ENCODE assay signal across 22 mouse cellular contexts in the genomic region with DNA sequence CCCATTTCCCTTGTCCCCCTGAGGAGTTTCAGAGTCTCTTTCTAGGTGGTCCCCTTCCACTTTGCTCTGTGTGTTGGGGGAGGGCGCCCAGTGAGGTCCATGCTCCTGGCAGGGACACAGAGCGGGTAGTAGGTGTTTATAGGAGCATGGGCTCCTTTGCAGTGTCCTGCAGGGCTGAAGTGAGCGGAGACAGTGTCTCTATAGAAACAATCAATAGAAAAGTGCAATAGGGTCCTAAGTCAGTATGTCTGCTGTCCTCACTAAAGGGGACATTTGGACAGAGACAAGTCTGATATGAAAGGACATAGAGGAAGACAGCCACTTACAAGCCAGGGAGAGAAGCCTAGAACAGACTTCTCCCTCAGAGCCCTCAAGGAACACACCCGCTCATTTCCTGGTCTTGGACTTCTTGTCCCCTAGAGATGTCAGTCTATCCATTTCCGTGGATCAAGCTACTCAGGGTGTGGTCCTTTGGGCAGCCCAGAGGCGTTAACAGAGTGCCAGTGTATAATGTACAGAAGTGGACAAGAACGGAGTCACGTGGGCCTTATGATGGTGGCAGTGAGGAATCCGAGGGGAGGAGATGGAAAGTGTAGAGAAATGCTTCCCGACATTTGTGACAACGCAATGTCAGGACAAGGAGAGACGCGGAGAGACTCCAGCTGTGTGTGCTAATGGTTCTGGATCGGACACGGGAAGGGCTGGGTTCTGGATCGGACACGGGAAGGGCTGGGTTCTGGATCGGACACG.
A peak's percentile ranks its signal among the peaks of the same experiment; 100 is the strongest.
DNase-seq lines count a peak whose midpoint lies in the region; ATAC-seq and TF ChIP-seq lines count a peak whose summit lies in the region.
"Had no signal": no experiment of that assay in that cellular context is flagged by ENCODE, and none has a peak within 500 bp of the region (broad histone marks: within the 10 kb centered on the region; RNA-seq: fewer than 3 reads in every experiment).

No protein-coding gene starts in this region.

- H3K27ac ChIP-seq in forebrain, embryonic 11.5 days (ENCODE audit: low read depth, low read length), result no peak overlapping the region
- no peak overlapping the region for H3K27ac ChIP-seq in forebrain, embryonic 15.5 days (replicated peaks)
- H3K27ac ChIP-seq in heart, adult 2 months, result peak overlapping the region; percentile 56
- peak overlapping the region; percentile 34; the same call in 1 of the 2 replicates for H3K27ac ChIP-seq in brown adipose tissue, adult 24 weeks (replicated peaks; ENCODE audit: low read depth, low read length)
- H3K27ac ChIP-seq: forebrain, embryonic 10.5 days; hindbrain, embryonic 12.5 days; hindbrain, embryonic 15.5 days had no signal

- no peak for TF ChIP-seq EP300 in heart, adult 2 months (IDR thresholded peaks at IDR 0.05; ENCODE audit: insufficient read depth, low read depth, low read length)

- TF ChIP-seq CTCF in heart, adult 2 months (IDR thresholded peaks at IDR 0.05), result no peak
- TF ChIP-seq CTCF in lung, adult 2 months (IDR thresholded peaks at IDR 0.05; ENCODE audit: insufficient read depth, low read length), result no peak

- no peaks in the 10 kb centered on the region for H3K36me3 ChIP-seq in forebrain, embryonic 11.5 days (ENCODE audit: control insufficient read depth, insufficient read depth, low read length)
- no peaks in the 10 kb centered on the region for H3K36me3 ChIP-seq in forebrain, embryonic 15.5 days
- peaks cover 17% of the 10 kb centered on the region for H3K36me3 ChIP-seq in heart, adult 2 months (ENCODE audit: control insufficient read depth, insufficient read depth, low read length)
- H3K36me3 ChIP-seq: heart, embryonic 15.5 days; hindbrain, embryonic 12.5 days; hindbrain, embryonic 15.5 days had no signal

- 96% methylated on average over 19 of the region's 19 CpGs for WGBS in forebrain, embryonic 11.5 days
- WGBS in forebrain, embryonic 15.5 days, result 96% methylated on average over 19 of the region's 19 CpGs
- 90% methylated on average over 19 of the region's 19 CpGs for WGBS in heart, adult 2 months
- WGBS in lung, adult 2 months, result 79% methylated on average over 19 of the region's 19 CpGs

- peaks cover 2% of the 10 kb centered on the region; the same call in 1 of the 2 replicates for H3K4me1 ChIP-seq in forebrain, embryonic 11.5 days (replicated peaks; ENCODE audit: control insufficient read depth, insufficient read depth, low read length)
- peaks cover 15% of the 10 kb centered on the region for H3K4me1 ChIP-seq in forebrain, embryonic 15.5 days
- peaks cover 27% of the 10 kb centered on the region for H3K4me1 ChIP-seq in heart, adult 2 months (ENCODE audit: control insufficient read depth, insufficient read depth, low read length)
- H3K4me1 ChIP-seq in lung, adult 2 months (ENCODE audit: control insufficient read depth, insufficient read depth, low read length), result peaks cover 27% of the 10 kb centered on the region
- peaks cover 42% of the 10 kb centered on the region for H3K4me1 ChIP-seq in brown adipose tissue, adult 24 weeks (ENCODE audit: control insufficient read depth, insufficient read depth, insufficient read length, low read length)

- H3K4me3 ChIP-seq in forebrain, embryonic 11.5 days (ENCODE audit: low read depth, low read length), result no peak overlapping the region
- H3K4me3 ChIP-seq in forebrain, embryonic 15.5 days, result no peak overlapping the region
- no peak overlapping the region for H3K4me3 ChIP-seq in heart, adult 2 months
- no peak overlapping the region for H3K4me3 ChIP-seq in lung, adult 2 months (replicated peaks; ENCODE audit: extremely low read depth, low read depth, low read length)
- no peak overlapping the region for H3K4me3 ChIP-seq in brown adipose tissue, adult 24 weeks (ENCODE audit: insufficient read depth, low read depth, low read length)
- H3K4me3 ChIP-seq: forebrain, embryonic 10.5 days; heart, embryonic 15.5 days; hindbrain, embryonic 12.5 days; hindbrain, embryonic 15.5 days had no signal

- DNase-seq in forebrain, embryonic 11.5 days (ENCODE audit: low spot score), result peak; percentile 20
- peak in 1 of 2 experiments; percentile 26 for DNase-seq in heart, adult 2 months
- DNase-seq in heart, postnatal 14 days, result no peak
- peak; percentile 49 for DNase-seq in lung, postnatal 36 days
- no peak for DNase-seq in lung, adult 2 months
- DNase-seq: adrenal gland, adult 8-10 months; adrenal gland, postnatal 25 days; cerebellum, adult 18-20 months; cerebellum, adult 9-10 months; cerebellum, postnatal 14 days; gastrocnemius, postnatal 10 days; heart, adult 18-20 months; heart, postnatal 10 days had no signal

- H3K27me3 ChIP-seq in forebrain, embryonic 11.5 days (ENCODE audit: control insufficient read depth, insufficient read depth, low read length), result no peaks in the 10 kb centered on the region; the same call in 1 of the 2 replicates
- no peaks in the 10 kb centered on the region for H3K27me3 ChIP-seq in forebrain, embryonic 15.5 days
- H3K27me3 ChIP-seq in heart, adult 2 months (ENCODE audit: control insufficient read depth, insufficient read depth, low read length), result no peaks in the 10 kb centered on the region
- H3K27me3 ChIP-seq: heart, embryonic 15.5 days; hindbrain, embryonic 15.5 days had no signal

- intact Hi-C loops in heart, adult 2 months (cut with DNase I), result no loop called here
- intact Hi-C loops in heart, postnatal 14 days (cut with DNase I), result loop anchor here (5.0 kb wide), 1 partner anchor 80 kb away; the partner anchor contains the start of gene Mbnl2

- no peak for TF ChIP-seq POLR2A in heart, adult 2 months (IDR thresholded peaks at IDR 0.05; ENCODE audit: insufficient read depth, low read depth, low read length)
- TF ChIP-seq POLR2A in lung, adult 2 months (IDR thresholded peaks at IDR 0.05; ENCODE audit: borderline replicate concordance, extremely low read depth, low read depth, low read length), result no peak

- no peaks in the 10 kb centered on the region for H3K9me3 ChIP-seq in forebrain, embryonic 11.5 days (ENCODE audit: control insufficient read depth, low read length)
- no peaks in the 10 kb centered on the region for H3K9me3 ChIP-seq in forebrain, embryonic 15.5 days
- H3K9me3 ChIP-seq: heart, embryonic 15.5 days; hindbrain, embryonic 12.5 days; hindbrain, embryonic 15.5 days had no signal

- ATAC-seq in forebrain, embryonic 11.5 days (replicated peaks; ENCODE audit: low FRiP score), result no peak
- ATAC-seq in forebrain, embryonic 15.5 days (replicated peaks), result no peak
- ATAC-seq: activated CD4-positive, CD25-positive, alpha-beta regulatory T cell, adult 4 months; forebrain, embryonic 14.5 days had no signal

- no peak overlapping the region for H3K4me2 ChIP-seq in forebrain, embryonic 11.5 days (ENCODE audit: low read depth, low read length, severe bottlenecking)
- no peak overlapping the region for H3K4me2 ChIP-seq in forebrain, embryonic 15.5 days (replicated peaks)
- H3K4me2 ChIP-seq: heart, embryonic 11.5 days; heart, embryonic 15.5 days; hindbrain, embryonic 12.5 days; hindbrain, embryonic 15.5 days had no signal

- H3K9ac ChIP-seq in forebrain, embryonic 11.5 days (ENCODE audit: low read length), result no peak overlapping the region
- H3K9ac ChIP-seq in forebrain, embryonic 15.5 days (replicated peaks), result no peak overlapping the region
- H3K9ac ChIP-seq in heart, adult 2 months (ENCODE audit: low read depth, low read length), result no peak overlapping the region
- H3K9ac ChIP-seq: heart, embryonic 15.5 days; hindbrain, embryonic 12.5 days; hindbrain, embryonic 15.5 days had no signal

- peaks cover 4% of the 10 kb centered on the region for H3K79me2 ChIP-seq in heart, adult 2 months (replicated peaks; ENCODE audit: control insufficient read depth, insufficient read depth, low read length)

Comparison
In these comparisons a context has a peak if more than half of its experiments do, and no peak if none do; other contexts are left out.
1. DNase-seq: peak in forebrain, embryonic 11.5 days (single experiment) and lung, postnatal 36 days (single experiment); none in heart, postnatal 14 days (0 of 2) and lung, adult 2 months (single experiment).
2. H3K27ac ChIP-seq: peak in heart, adult 2 months (single experiment) and brown adipose tissue, adult 24 weeks (single experiment); none in forebrain, embryonic 11.5 days (single experiment) and forebrain, embryonic 15.5 days (single experiment).